Mouse (Mus musculus) heart, postnatal 0 days (tissue): ENCODE results near the gene Serinc5.

Experiments
- CTCF ChIP-seq: IDR thresholded peaks from 2 replicates; pipeline ENCODE4 v1.5.1; 2016; ENCODE audit warnings: antibody characterized with exemption, control low read depth, low read depth
- EP300 ChIP-seq: IDR thresholded peaks from 2 replicates; pipeline ENCODE4 v1.6.1; 2016; ENCODE audit warnings: antibody characterized with exemption, low read depth

GRCm38 (mm10) chr13:92665008-92665407 lies 54.1 kb downstream of the Serinc5 start:
- TF ChIP-seq CTCF (no peak), EP300 (no peak)
